19 mouse cellular contexts compared by ENCODE assay signal in genomic region chr2:78453411-78453810, GRCm38 (mm10).
DNase-seq lines count a peak whose midpoint lies in the region; ATAC-seq lines count a peak whose summit lies in the region.
"Had no signal": no experiment of that assay in that cellular context is flagged by ENCODE, and none has a peak within 500 bp of the region (broad histone marks: within the 10 kb centered on the region; RNA-seq: fewer than 3 reads in every experiment).

No protein-coding gene starts in this region.

- DNase-seq in right cerebral cortex, postnatal 10 days (ENCODE audit: low spot score in 2 of 2) = no peak
- DNase-seq in cerebellum, postnatal 36 days = no peak
- no peak for DNase-seq in lung, adult 18-20 months
- DNase-seq: adrenal gland, adult 2 months; adrenal gland, adult 8-10 months; adrenal gland, postnatal 10 days; adrenal gland, postnatal 14 days; adrenal gland, postnatal 25 days; adrenal gland, postnatal 36 days; B cell, adult 2 months; cerebellum, adult 11 months; cerebellum, adult 11-12 months; cerebellum, adult 18-20 months had no signal

- peak; percentile 88 for ATAC-seq in granulocyte monocyte progenitor cell, adult 5-6 weeks (replicated peaks; ENCODE audit: poor library complexity, severe bottlenecking)
- ATAC-seq in megakaryocyte, adult 5-6 weeks (ENCODE audit: poor library complexity, severe bottlenecking) = peak; percentile 62
- peak; percentile 88 for ATAC-seq in megakaryocyte progenitor cell, adult 5-6 weeks (replicated peaks; ENCODE audit: poor library complexity)
- ATAC-seq: activated CD4-positive, CD25-positive, alpha-beta regulatory T cell, adult 4 months; CD4-positive, CD25-positive, alpha-beta regulatory T cell, adult 4 months; Patski had no signal
